Mouse (Mus musculus) right cerebral cortex, adult 2 months (tissue): Measurements from ENCODE around the gene Bcl11b.

Experiments
- DNase-seq, 2 experiments: peaks; one replicate each; pipeline ENCODE4 v3.0.0; 2021 to 2022; ENCODE audit warnings: low spot score in 2 of 2

The Bcl11b gene

DNA sequence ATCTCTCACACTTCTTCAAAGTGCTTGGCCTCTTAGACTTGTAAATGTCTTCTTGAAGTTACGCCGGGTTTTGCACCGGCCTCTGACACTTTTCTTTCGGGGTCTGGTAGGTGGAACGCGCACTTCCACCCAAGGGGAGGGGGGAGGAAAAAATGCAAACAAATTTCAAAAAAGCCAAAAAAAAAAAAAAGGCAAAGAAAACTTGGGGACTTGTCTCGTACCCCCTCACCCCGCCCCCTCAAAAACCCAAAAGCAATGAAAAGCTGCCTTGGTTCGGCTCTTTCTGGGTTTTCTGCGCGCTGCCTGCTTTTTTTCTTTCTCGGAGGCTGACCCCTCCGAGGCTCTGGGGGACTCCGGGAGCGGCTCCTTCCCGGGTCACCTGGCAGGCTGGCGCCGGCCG lies at the start of gene Bcl11b:
TSS of gene Bcl11b (minus strand) at position 120 of the 400 bp plus-strand sequence.
- DNase-seq: no peak

GRCm38 (mm10) chr12:108050996-108051395 lies 47.6 kb upstream of the Bcl11b start:
- DNase-seq: no peak

DNA sequence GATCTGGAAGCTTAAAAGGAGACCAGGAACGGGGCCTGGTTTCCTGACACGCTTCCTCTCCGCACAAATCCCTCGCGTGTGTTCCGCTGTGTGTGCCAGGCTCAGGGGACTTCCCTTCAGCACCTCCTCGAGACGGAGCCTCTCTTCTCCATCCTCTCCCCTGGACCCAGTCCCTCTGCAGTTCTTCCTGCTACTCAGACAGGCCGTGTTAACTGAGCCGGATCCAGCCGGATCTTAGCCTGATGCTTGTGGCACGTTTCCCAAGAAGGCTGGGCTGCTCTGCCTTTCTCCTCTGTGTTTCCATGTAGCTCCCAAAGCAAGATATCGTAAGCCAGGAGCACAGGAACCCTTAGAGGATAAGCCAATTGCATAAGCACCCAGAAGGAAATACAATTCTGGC lies 46.2 kb upstream of the Bcl11b start:
- peak in 1 of 2 experiments; percentile 22 for DNase-seq

- no peak for DNase-seq
Measured at GRCm38 (mm10) chr12:108042239-108042571, 38.8 kb upstream of the Bcl11b start.

GRCm38 (mm10) chr12:108041571-108042238 lies 38.3 kb upstream of the Bcl11b start:
- peak; percentile 70 to 73 for DNase-seq

GRCm38 (mm10) chr12:108037446-108037845 lies 34.0 kb upstream of the Bcl11b start:
- DNase-seq: no peak

DNA sequence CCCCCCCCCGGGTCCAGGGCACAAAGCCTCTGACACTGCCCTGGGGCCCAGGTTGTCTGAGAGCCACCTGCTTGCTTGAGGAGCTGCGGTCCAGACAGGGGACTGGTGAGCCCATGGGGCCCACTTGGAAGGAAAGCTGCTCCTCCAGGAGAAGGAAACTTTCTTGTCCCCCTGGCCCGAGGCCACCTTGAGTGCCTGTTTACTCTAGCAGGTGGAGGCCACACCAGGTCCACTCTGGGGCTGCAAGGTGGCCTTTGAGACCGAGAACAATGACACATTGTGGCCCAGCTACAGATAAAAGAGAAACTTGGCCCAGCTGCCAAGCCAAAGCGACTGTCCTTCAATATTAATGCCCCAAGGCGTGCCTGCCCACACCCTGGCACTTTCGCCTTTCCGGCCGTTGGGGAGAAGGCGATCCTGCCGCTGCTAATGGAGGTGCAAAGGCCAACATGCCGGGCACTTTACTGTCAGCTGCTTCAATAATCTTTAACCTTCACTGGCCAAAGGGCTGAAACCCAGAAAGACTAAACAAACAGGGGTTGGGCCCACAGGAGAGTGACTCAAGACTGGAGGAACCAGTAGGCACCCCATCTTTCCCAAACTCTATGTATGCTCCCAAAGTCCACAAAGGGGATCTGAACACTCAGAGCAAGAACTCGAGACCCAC lies 32.1 kb upstream of the Bcl11b start:
- no peak for DNase-seq

DNA sequence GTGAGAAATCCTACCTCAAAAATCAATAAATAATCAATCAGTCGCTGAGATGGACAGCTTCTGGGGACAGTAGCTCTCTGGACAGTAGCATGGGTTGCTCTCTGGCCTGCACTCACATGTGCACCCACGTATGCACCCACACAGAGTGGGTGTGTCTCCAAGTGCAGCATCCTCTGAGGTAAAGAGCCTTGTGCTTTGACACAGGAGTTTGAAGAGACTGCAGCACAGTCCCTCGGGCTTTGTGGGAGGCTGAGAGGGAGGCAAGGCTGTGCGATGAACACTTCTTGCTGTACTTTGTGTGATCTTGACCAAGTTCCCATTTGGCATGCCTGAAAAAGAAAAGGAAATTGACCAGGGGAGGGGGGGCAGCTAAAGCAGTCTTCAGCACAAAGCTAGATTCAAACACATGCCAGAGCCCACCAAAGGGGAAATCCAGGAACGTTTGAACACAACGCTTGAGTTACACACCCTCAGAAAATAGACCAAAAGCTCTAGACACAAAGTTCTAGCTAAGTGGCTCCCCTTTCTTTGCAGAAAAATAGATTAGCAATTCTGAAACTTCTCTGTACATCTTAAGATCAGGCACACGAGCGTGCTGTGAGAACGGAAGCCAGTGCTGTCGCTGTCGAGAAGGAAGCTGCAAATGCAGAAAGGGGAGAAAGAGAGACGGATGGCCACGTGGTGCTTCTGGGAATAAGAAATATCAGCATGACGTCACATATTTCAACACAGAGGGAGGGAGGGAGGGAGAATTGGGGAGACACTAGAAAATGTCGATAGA lies 19.6 kb upstream of the Bcl11b start:
- no peak for DNase-seq

DNA sequence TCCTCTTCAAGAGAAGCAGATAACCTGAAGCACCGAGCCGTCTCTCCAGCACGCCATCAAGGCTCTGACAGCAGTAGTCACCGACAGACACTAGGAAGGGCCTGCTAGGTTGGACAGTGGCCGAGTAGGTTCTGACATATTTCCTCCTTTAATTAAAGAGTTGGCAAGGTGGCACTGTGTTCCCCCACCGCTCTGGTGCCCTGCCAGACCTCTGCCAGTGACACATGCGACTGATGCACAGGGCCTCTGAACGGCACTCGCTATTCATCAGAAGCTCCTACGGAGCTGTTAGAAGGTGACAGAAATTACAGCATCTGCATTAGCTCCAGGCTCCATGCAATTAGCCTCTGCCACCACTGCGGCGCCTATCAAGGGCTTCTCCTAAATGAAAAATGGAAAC lies 8.6 kb upstream of the Bcl11b start:
- no peak for DNase-seq

DNA sequence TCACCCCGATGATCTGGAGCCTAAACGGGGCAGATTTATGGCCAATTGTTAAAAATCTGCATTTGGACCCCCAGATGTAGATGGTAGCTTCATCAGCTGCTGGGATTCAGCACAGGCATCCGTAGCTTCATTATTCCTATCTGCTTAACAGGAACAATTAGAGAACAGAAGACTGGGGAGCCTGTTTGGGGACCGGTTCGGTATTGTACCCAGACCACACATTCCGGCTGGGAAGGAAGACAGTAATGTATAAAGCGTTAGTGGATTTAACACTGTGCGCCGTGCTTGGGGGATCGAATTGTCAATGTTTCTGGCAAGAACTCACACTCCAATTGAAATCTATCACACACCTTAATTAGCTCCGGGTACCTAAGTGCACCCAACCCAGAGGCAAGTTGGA lies 6.9 kb upstream of the Bcl11b start:
- no peak for DNase-seq

DNA sequence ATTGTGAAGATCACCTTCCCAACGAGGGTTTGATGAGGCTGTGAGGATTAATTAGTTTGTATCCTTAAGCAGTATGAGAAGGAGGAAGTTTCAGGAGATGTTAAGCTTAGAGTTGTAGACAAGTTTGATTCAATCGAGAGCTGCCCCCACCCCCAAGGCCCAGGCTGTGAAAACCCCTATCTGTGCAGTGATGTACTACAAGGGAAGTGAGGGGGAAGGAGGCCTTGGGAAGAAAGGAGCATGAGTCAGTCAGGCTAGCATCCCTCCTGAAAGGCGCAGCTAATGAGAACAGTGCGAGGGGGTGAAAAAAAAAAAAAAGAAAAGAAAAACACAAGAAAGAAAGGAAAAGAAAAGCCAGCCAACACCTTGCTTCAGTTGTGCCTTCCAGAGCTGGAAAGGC lies 5.8 kb upstream of the Bcl11b start:
- DNase-seq: peak; percentile 55 to 57

DNA sequence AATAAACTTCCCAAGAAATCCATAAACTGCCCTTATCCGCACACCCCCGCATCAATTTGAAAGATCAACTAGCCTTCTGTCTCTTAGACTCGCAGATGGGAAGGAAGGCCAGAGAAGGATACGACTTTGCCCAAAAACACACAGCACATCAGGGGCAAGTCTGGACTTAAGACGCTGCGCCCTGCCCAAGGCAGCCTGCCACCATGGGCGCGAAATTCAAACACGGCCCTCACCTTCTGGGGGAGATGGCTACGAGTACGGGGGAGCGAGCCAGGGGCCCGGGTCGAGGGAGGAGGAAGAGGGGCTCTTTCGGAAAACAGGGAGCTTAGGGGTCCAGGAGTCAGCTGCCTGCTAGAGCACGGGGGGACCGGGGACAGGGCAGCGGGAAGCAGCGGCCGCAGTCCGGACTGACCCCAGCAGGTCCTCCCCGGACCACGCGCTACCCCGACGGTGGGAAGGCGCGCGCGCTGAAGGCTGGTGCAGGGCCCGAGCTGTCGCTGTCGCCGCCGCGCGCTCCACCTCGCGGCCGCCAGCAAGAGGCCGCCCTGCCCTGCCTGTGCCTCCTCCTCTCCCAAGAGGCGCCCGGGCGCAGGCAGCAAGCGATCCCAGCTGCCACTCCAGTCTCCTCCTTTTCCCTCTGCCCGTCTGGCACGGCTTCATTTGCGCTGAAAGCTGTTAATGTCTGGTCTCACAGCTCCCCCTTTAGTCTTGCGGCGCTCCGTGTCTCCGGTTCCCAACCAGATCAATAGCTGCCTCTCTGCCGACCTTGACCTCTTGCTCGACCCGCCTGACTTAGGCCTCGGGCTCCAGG lies 2.6 kb upstream of the Bcl11b start:
- peak in 1 of 2 experiments; percentile 75 for DNase-seq

GRCm38 (mm10) chr12:108005488-108005800 lies 2.0 kb upstream of the Bcl11b start:
- DNase-seq: no peak

DNA sequence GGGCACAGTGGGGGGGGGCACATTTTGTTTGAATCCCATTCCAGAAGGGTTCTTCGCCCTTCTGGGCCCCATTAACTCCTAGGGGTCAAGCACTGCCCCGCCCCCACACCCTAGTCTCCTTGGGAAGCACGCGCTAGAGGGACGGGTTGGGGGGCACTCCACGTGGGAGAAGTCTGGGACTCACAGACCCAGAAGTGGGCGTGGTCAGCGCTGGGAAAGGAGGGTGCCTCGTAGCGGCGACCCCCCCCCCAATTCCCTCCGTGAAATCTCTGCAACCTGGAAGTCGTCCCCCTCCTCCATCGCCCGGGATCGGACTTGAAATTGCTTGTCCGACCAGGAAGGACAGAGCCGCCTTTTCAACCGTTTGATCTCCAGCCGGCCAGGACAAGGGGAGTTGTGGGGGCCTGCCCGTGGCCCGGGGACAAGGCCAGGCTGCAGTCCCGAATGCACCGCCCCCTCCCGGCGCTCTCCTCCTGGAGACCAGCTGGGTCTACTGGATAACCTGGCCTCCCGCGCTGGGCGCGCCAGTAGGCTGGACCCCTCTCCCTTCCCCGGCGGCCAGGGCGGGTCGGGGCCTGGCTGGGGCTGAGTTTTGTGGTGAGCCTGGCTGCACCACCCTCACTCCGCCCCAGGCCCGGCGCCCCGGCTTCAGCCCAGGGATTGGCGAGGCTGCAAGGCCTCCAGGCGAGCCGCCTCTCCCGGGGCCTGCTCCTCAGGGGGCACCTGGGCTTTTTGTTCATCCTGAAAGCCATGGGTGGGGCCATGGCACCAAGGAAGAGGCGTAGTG lies 1.5 kb upstream of the Bcl11b start:
- DNase-seq: no peak

DNA sequence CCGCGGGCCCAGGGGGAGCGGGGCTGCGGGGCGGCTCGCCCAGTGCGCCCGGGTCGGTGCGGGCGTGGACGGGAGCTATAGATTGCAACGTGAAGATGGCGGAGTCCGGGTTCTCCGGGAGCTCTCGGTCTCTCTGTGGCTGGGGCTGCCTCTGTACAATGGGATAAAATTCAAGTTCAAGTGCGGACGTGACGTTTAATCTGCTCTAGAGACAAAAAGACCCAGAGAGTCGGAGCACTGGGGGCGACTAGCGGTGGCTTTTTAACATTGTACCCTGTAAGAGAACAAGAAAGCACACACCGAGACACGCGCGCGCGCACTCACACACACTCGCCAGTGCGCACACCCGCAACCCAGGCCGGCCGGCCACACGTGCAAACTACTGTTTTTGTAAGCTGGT lies 526 bp upstream of the Bcl11b start:
- peak; percentile 81 to 85 for DNase-seq

- DNase-seq: no peak
Measured at GRCm38 (mm10) chr12:108002436-108003189, 789 bp downstream of the Bcl11b start.

DNA sequence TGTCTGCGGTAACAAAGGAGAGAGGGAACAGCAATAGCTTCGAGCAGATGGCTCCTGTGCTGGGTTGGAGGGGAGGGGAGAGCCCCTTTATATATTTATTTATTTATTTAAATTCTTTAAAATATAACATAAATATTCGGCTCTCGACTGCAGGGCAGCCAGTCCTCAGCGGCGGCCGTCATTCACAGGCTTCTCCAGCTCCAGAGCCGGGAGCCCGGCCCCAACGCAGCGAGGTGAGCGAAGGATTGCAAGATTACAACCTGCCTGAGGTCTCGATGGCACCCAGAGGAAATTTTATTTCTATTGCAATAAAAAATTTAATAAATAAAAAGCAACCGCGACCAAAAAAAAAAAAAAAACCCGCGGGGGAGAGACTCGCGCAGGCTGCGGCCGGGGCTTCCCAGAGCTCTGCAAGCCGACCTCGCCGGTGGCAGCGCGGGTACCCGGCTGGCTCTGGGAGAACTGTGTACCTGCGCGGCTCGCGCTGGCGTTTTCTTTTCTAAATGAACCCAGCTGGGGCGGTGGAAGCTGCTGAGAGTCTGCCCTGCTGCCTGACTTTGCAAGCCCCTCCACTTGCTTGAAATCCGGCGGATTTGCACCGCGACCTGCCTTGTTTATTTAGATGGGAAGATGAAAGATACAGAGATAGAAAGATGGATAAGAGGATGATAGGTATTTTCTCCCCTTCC lies 1.6 kb downstream of the Bcl11b start:
- DNase-seq: no peak

- DNase-seq: no peak
Measured at GRCm38 (mm10) chr12:108000715-108001080, 2.7 kb downstream of the Bcl11b start.

- peak in 1 of 2 experiments; percentile 13 for DNase-seq
Measured at GRCm38 (mm10) chr12:107999751-108000714, 3.4 kb downstream of the Bcl11b start.
